Mouse (Mus musculus) limb, embryonic 13.5 days (tissue): ENCODE results near the gene Ubl7. TPM values are rescaled to one million over a fixed set of nuclear protein-coding genes. Genes with fewer than 3 reads are reported as not detected.
"Not testable (repeated sequence)": the region's sequence is repeated elsewhere in the genome, so short reads cannot be mapped to it uniquely, and the experiment has no call there.

Experiments
- ATAC-seq: fragments of 200-750 bp; cut with Nextera tagmentation; 2 replicates; pipeline ENCODE4 v1.8.0; 2017; ENCODE audit warnings: low read depth, moderate number of reproducible peaks, moderate TSS enrichment; ENCODE audit not compliant: low FRiP score
- H3K27ac ChIP-seq: fragments of 300-500 bp; sonication (generic); 2 replicates; pipeline ENCODE4 v1.5.1; 2015; ENCODE audit warnings: inconsistent platforms, mild to moderate bottlenecking, moderate library complexity
- H3K27me3 ChIP-seq: fragments of 300-500 bp; sonication (generic); 2 replicates; pipeline ENCODE4 v1.6.1; 2015; ENCODE audit warnings: mild to moderate bottlenecking, inconsistent platforms
- H3K36me3 ChIP-seq: fragments of 300-500 bp; sonication (generic); 2 replicates; pipeline ENCODE4 v1.6.1; 2015; ENCODE audit warnings: inconsistent platforms, mild to moderate bottlenecking, moderate library complexity
- H3K4me1 ChIP-seq: fragments of 300-500 bp; sonication (generic); 2 replicates; pipeline ENCODE4 v1.6.1; 2015; ENCODE audit warnings: inconsistent platforms
- H3K4me2 ChIP-seq: fragments of 300-500 bp; sonication (generic); replicated peaks from 2 replicates; pipeline ENCODE4 v1.6.1; 2015; ENCODE audit warnings: inconsistent platforms, mild to moderate bottlenecking, moderate library complexity
- H3K4me3 ChIP-seq: fragments of 300-500 bp; sonication (generic); 2 replicates; pipeline ENCODE4 v1.5.1; 2015; ENCODE audit warnings: moderate library complexity, mild to moderate bottlenecking, inconsistent platforms
- H3K9ac ChIP-seq: fragments of 300-500 bp; sonication (generic); 2 replicates; pipeline ENCODE4 v1.6.1; 2015; ENCODE audit warnings: mild to moderate bottlenecking, inconsistent platforms
- H3K9me3 ChIP-seq: fragments of 300-500 bp; sonication (generic); 2 replicates; pipeline ENCODE4 v1.6.1; 2016; ENCODE audit warnings: inconsistent platforms
- WGBS: fragments of 180-500 bp; shearing (Covaris S2); methylation state at CpG from one replicate; pipeline ENCODE4 v1.1.7; 2015; 5-methylcytosine and 5-hydroxymethylcytosine counted together
- polyA plus RNA-seq: library from polyadenylated mRNA; unstranded; fragments of >200 nt; fragmentation: Nextera tagmentation; extraction: Ambion mirVana; gene quantifications from 2 replicates; pipeline ENCODE4 v1.2.1, GENCODE M21; 2015

Gene Ubl7
- polyA plus RNA-seq, 1 experiment from 2014 or later = 119 TPM

DNA sequence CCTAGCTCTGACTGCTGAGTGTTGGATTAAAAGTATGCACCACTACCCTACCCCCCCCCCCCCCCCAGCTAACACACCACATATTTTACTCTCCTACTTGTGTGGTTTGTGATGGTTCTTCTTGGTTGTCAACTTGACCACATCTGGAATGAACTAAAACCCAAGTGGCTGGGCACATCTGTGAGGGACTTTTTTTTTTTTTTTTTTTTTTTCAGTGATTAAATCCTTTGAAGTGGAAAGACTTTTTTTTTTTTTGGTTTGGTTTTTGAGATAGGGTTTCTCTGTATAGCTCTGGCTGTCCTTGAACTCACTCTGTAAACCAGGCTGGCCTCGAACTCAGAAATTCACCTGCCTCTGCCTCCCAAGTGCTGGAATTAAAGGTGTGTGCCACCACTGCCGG is 29.0 kb upstream of the Ubl7 start:
- not testable (repeated sequence) for H3K4me3 ChIP-seq, H3K9ac ChIP-seq, H3K27ac ChIP-seq, H3K27me3 ChIP-seq, H3K4me1 ChIP-seq, H3K4me2 ChIP-seq, ATAC-seq, H3K9me3 ChIP-seq, H3K36me3 ChIP-seq
- WGBS = 90% methylated on average over 2 of the region's 2 CpGs

DNA sequence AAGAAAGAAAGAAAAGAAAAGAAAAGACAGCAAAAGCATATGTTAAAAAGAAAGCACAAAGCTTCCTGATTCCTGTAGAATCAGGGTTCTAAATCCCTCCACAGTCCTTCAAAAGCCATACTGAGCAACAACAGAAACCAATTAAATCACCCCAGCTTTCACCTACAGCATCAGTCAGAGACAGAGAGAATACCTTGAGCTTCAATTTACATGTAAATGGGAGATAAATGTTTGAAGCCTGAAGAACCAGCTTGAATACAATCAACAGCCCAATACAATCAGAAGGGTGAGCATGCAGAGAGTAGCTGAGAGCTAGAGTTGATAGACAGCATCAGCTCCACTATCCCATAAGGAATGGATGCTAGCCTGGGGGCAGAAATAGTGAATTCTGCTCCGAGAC is 27.4 kb upstream of the Ubl7 start:
- no peak overlapping the region for H3K4me2 ChIP-seq
- H3K36me3 ChIP-seq = no peaks in the 10 kb centered on the region
- H3K4me3 ChIP-seq = no peak overlapping the region
- 71% methylated on average over 1 of the region's 1 CpGs for WGBS
- no peaks in the 10 kb centered on the region for H3K9me3 ChIP-seq
- no peak for ATAC-seq
- H3K27ac ChIP-seq = no peak overlapping the region
- H3K27me3 ChIP-seq = peaks cover 4% of the 10 kb centered on the region; the same call in 1 of the 2 replicates
- H3K4me1 ChIP-seq = no peaks in the 10 kb centered on the region
- H3K9ac ChIP-seq = no peak overlapping the region

DNA sequence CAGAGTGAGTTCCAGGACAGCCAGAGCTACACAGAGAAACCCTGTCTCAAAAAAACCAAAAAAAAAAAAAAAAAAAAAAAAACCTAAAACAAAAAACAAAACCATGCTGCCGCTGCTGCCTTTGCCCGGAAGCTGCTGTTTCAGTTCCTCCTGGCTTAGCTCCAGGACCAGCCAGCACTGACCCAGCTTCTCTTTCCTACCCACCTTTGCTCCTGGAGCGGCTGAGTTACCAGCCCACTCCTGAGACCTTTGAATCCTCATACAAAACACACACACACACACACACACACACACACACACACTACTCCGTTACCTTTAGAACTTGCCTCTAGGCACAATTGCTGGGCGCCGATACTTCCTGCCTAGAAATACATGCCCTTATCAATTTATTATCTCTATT is 22.7 kb upstream of the Ubl7 start:
- Histone ChIP-seq H3K36me3 (no peaks in the 10 kb centered on the region), H3K27ac (no peak overlapping the region), H3K4me3 (no peak overlapping the region), H3K4me2 (no peak overlapping the region), H3K4me1 (no peaks in the 10 kb centered on the region), H3K9me3 (no peaks in the 10 kb centered on the region), H3K27me3 (no peaks in the 10 kb centered on the region), H3K9ac (no peak overlapping the region)
- WGBS = 81% methylated on average over 6 of the region's 6 CpGs
- no peak for ATAC-seq

DNA sequence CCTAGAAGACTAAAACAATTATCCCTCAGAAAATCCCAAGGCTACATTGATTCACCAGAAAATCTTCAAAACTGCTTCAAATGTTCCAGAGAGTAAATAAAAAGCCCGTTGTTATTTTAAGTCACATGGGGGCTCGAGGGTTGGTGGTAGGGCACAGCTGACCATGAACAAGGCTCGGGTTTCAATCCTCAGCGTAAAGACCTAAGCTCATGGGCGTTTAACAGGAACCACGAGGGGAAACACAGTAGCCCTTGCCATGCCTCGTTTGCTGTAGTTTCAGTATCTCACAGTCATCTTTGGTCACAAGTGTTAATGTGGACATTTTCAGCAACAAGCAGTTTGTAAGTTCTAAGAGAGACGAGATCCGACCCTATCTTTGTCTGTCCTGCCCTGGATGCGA is 10.3 kb upstream of the Ubl7 start:
- Histone ChIP-seq H3K27ac (no peak overlapping the region), H3K4me3 (no peak overlapping the region), H3K36me3 (no peaks in the 10 kb centered on the region), H3K27me3 (no peaks in the 10 kb centered on the region), H3K4me1 (peaks cover 7% of the 10 kb centered on the region), H3K4me2 (no peak overlapping the region), H3K9ac (no peak overlapping the region), H3K9me3 (no peaks in the 10 kb centered on the region)
- ATAC-seq = no peak
- 30% methylated on average over 10 of the region's 10 CpGs for WGBS

DNA sequence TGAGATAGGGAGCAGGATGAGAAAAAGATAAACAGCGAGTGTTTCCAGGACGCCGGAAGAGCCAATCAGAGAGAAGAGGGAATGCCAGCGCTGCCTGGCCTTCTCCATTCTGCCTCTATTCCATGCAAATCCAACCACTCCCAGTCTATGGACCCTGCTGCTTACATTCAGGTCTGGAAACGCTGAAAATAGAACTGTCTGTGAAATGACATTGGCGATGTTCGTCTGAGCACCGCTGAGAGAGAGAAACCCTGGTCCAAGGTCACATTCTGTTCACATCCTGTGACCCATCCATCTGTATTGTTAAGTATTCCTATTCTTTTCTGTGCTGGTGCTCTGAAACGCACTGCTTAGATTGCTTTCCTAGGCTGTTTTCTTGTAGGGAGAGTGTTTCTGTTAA is 9.6 kb upstream of the Ubl7 start:
- no peak overlapping the region for H3K4me3 ChIP-seq

DNA sequence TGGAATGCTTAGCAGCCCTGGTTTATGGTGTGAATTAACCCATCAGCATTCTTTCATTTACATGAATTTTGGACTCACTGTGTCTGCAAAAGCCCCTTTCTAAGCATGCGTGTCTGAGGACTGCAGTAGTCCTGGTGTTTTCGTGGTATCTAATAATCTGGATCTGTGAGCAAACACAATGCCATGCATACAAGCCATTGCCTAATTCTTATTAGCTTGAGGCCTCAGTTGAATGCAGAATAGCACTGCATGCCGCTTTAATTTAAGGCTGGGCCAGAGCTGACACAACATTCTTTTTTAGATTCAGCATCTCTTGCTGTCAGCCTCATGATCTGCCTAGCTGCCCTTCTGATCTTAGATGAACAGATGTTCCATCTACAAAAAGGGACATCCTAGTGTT is 9.2 kb upstream of the Ubl7 start:
- Histone ChIP-seq H3K27ac (no peak overlapping the region), H3K4me1 (peaks cover 7% of the 10 kb centered on the region), H3K9ac (no peak overlapping the region), H3K36me3 (no peaks in the 10 kb centered on the region), H3K27me3 (no peaks in the 10 kb centered on the region), H3K4me2 (no peak overlapping the region), H3K9me3 (no peaks in the 10 kb centered on the region), H3K4me3 (no peak overlapping the region)
- WGBS = 88% methylated on average over 3 of the region's 3 CpGs
- ATAC-seq = no peak

More for the DNA sequence above, 9.6 kb upstream of the Ubl7 start:
- H3K27ac ChIP-seq = no peak overlapping the region
- ATAC-seq = no peak
- H3K4me2 ChIP-seq = no peak overlapping the region
- H3K9me3 ChIP-seq = no peaks in the 10 kb centered on the region
- H3K36me3 ChIP-seq = no peaks in the 10 kb centered on the region
- no peaks in the 10 kb centered on the region for H3K27me3 ChIP-seq
- no peak overlapping the region for H3K9ac ChIP-seq
- WGBS = 50% methylated on average over 9 of the region's 9 CpGs
- H3K4me1 ChIP-seq = peaks cover 7% of the 10 kb centered on the region

DNA sequence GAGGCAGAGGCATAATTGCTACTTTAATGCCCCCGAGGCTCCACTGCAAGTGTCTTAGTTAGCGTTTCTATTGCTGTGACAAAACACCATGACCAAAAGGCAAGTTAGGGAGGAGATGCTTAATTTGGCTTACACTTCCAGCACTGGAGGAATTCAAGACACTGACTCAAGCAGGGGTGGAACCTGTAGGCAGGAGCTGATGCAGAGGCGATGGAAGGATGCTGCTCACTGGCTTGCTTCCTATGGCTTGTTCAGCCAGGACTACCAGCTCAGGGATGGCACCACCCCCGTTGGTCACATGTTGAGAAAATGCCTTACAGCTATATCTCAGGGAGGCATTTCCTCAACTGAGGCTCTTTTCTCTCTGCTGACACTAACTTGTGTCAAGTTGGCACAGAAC is 8.6 kb upstream of the Ubl7 start:
- 72% methylated on average over 4 of the region's 4 CpGs for WGBS
- no peak overlapping the region for H3K4me3 ChIP-seq
- no peak overlapping the region for H3K27ac ChIP-seq
- no peak overlapping the region for H3K9ac ChIP-seq
- no peak overlapping the region for H3K4me2 ChIP-seq
- no peaks in the 10 kb centered on the region for H3K36me3 ChIP-seq
- peaks cover 7% of the 10 kb centered on the region for H3K4me1 ChIP-seq
- H3K27me3 ChIP-seq = no peaks in the 10 kb centered on the region
- ATAC-seq = no peak
- no peaks in the 10 kb centered on the region for H3K9me3 ChIP-seq

DNA sequence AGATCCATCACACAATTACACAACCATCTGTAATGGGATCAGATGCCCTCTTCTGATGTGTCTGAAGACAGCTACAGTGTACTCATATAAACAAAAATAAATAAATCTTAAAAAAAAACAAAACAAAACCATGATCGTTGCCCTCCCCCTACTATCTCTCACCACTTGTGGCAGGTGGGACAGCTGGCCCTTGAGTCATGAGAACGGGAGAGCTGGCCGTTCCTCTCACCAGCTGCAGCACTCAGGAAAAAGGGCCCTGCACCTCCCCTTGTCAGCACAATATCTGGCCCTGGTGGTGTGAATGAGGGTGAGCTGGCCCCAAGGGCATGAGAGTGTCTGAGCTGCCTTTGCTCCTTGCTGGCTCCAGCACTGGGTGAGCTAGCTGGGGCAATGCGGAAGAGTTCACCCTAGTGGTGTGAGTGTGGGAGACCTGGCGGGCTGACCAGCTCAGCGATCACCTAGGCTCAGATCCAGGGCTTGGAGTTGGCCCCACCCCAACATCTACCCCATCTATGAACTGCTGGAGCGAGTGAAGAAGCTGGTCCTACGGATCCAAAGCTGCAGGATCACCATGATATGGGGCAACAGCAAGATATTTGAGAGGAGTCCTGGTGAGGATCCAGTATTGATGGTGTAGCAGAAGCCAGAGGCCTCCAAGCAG is 7.1 kb upstream of the Ubl7 start:
- Histone ChIP-seq H3K4me1 (peaks cover 7% of the 10 kb centered on the region), H3K4me2 (no peak overlapping the region), H3K9me3 (no peaks in the 10 kb centered on the region), H3K9ac (no peak overlapping the region), H3K27ac (no peak overlapping the region), H3K4me3 (no peak overlapping the region), H3K36me3 (no peaks in the 10 kb centered on the region), H3K27me3 (no peaks in the 10 kb centered on the region)
- 77% methylated on average over 8 of the region's 8 CpGs for WGBS
- ATAC-seq = no peak

DNA sequence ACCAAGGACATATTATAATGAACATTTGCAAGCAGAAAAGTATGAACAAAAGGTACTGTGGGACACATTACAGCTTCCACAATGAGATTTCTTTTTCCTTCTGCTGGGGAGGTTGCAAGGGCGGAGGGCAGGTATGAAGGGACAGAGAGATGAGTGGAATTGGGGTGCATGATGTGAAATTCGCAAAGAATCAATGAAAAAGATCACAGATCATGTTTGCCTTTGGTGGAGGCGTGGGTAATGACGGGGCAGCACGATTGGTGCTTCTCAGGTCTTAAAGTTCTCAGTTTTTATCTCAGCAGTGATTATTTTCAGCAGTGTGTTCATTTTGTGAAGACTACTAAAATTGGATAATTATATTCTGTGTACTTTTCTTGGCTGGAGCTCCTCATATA is 6.5 kb upstream of the Ubl7 start:
- WGBS = 89% methylated on average over 5 of the region's 5 CpGs
- ATAC-seq = no peak

DNA sequence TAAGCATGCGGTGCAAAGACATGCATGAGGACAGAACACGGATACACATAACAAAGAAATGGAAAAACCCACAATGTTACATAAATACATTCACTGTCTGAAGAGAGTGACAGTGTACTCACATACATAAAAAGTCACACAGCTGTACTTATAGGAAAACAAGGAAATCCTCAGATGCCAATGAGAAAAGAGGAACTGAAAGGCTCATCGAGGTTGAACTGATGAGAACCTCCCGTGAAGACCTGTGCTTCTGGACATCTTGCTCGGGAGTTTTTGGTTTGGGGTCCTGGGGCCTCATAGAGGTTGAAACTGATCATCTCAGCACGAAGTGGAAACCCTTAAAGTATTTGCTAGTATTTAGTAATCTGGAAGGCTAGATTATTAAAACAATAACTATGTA is 3.6 kb upstream of the Ubl7 start:
- no peak overlapping the region for H3K27ac ChIP-seq
- peaks cover 8% of the 10 kb centered on the region for H3K4me1 ChIP-seq
- WGBS = 77% methylated on average over 6 of the region's 6 CpGs
- no peaks in the 10 kb centered on the region for H3K9me3 ChIP-seq
- H3K4me3 ChIP-seq = no peak overlapping the region
- ATAC-seq = no peak
- no peaks in the 10 kb centered on the region for H3K27me3 ChIP-seq
- H3K36me3 ChIP-seq = no peaks in the 10 kb centered on the region
- no peak overlapping the region for H3K9ac ChIP-seq
- no peak overlapping the region for H3K4me2 ChIP-seq

More for the DNA sequence above, 6.5 kb upstream of the Ubl7 start:
- H3K36me3 ChIP-seq = no peaks in the 10 kb centered on the region
- no peaks in the 10 kb centered on the region for H3K9me3 ChIP-seq
- no peak overlapping the region for H3K4me3 ChIP-seq
- peaks cover 7% of the 10 kb centered on the region for H3K4me1 ChIP-seq
- H3K27ac ChIP-seq = no peak overlapping the region
- H3K4me2 ChIP-seq = no peak overlapping the region
- H3K27me3 ChIP-seq = no peaks in the 10 kb centered on the region
- H3K9ac ChIP-seq = no peak overlapping the region

DNA sequence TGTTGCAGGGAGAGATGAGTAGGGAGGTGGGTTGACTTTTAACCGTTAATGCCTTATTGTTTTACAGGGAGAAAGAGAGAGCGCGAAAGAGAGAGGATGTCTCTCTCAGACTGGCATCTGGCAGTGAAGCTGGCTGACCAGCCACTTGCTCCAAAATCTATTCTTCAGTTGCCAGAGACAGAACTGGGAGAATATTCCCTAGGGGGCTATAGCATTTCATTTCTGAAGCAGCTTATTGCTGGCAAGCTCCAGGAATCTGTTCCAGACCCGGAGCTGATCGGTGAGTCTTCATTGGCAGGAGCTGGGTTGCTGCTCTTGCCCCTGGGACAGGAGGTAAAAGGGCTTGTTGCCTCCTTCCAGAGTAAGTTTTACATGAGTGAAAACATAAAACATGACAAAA is 1.8 kb downstream of the Ubl7 start:
- no peaks in the 10 kb centered on the region for H3K27me3 ChIP-seq
- H3K4me2 ChIP-seq = no peak overlapping the region
- H3K9ac ChIP-seq = no peak overlapping the region
- H3K27ac ChIP-seq = no peak overlapping the region
- WGBS = 83% methylated on average over 5 of the region's 5 CpGs
- H3K9me3 ChIP-seq = no peaks in the 10 kb centered on the region
- H3K36me3 ChIP-seq = peaks cover 25% of the 10 kb centered on the region
- no peak overlapping the region for H3K4me3 ChIP-seq
- no peak for ATAC-seq
- H3K4me1 ChIP-seq = peaks cover 11% of the 10 kb centered on the region

DNA sequence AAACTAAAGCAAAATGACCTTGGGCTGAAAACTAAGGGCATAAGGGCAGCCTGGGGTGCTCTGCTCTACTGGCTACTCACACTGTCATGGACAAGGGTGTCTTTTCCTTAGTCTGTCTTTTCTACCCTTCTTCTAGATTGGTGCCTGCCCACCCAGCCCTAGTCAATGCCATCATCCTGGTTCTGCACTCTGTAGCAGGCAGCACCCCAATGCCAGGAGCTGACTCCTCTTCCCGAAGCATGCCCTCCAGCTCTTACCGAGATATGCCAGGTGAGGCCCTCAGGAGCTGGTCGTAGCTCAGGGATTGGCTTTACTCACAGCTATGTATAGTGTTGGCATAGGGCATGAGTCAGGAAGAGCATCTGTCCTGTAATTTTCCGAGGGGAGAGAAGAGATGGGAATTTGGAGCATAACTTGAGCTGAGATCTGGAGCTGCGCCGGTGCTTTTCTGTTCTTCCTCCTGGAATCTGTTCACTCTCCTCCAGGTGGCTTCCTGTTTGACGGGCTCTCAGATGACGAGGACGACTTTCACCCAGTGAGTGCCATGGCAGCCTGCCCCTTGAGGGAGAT is 10.8 kb downstream of the Ubl7 start:
- ATAC-seq = no peak
- Histone ChIP-seq H3K4me1 (no peaks in the 10 kb centered on the region), H3K4me3 (no peak overlapping the region), H3K9me3 (no peaks in the 10 kb centered on the region), H3K27ac (no peak overlapping the region), H3K4me2 (no peak overlapping the region), H3K27me3 (no peaks in the 10 kb centered on the region), H3K9ac (no peak overlapping the region), H3K36me3 (peaks cover 83% of the 10 kb centered on the region)
- 91% methylated on average over 9 of the region's 9 CpGs for WGBS

DNA sequence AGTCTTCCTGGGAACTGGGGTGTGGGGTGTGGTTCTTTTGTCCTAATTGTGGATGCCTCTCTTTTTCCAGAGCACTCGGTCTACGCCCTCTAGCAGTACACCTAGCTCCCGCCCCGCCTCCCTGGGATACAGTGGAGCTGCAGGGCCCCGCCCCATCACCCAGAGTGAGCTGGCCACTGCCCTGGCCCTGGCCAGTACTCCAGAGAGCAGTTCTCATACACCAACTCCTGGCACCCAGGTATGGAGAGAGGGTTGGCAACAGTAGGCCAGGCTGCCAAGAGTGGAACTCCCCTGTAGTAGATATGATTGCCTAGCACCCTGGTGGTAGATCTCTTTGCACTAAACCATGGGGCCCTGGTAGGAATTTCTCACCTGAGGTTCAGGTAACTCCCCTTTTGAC is 11.6 kb downstream of the Ubl7 start:
- Histone ChIP-seq H3K36me3 (peaks cover 89% of the 10 kb centered on the region), H3K4me1 (no peaks in the 10 kb centered on the region), H3K27me3 (no peaks in the 10 kb centered on the region), H3K27ac (no peak overlapping the region), H3K4me2 (no peak overlapping the region), H3K4me3 (no peak overlapping the region), H3K9ac (no peak overlapping the region), H3K9me3 (no peaks in the 10 kb centered on the region)
- no peak for ATAC-seq
- WGBS = 94% methylated on average over 5 of the region's 5 CpGs
